Mouse (Mus musculus): ENCODE data around the gene Rab21. TPM values are rescaled to one million over a fixed set of nuclear protein-coding genes. Genes with fewer than 3 reads are reported as not detected.

Rab21 gene
- polyA plus RNA-seq, 1 experiment from 2014 or later, result 4.2 TPM

DNA sequence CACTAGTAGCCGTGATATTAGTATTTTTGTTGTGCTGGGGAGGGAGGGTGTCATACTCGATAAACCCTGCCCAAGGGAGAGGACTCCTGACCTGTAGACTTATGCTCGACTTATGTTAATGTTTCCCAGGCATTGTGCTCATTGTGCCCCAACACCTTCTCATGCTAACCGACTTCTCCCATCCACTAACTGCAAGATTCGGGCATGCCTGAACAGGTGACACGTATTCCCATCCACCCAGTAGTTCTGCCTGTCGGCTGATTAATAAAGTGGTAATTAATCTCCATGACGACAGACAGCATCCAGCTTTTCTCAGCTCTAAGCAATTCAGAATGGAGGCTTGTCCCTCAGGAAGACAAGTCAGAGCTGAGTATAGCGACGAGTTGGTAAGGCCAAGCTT is 33.6 kb upstream of the Rab21 start:
- Histone ChIP-seq H3K36me3 (peaks cover 10% of the 10 kb centered on the region), H3K4me2 (replicated peaks) (no peak overlapping the region), H3K27me3 (no peaks in the 10 kb centered on the region), H3K9ac (no peak overlapping the region), H3K9me3 (no peaks in the 10 kb centered on the region), H3K27ac (no peak overlapping the region), H3K4me1 (no peaks in the 10 kb centered on the region), H3K4me3 (no peak overlapping the region)
- no peak for ATAC-seq (ENCODE audit: low FRiP score, low read depth)
- 76% methylated on average over 10 of the region's 10 CpGs for WGBS

DNA sequence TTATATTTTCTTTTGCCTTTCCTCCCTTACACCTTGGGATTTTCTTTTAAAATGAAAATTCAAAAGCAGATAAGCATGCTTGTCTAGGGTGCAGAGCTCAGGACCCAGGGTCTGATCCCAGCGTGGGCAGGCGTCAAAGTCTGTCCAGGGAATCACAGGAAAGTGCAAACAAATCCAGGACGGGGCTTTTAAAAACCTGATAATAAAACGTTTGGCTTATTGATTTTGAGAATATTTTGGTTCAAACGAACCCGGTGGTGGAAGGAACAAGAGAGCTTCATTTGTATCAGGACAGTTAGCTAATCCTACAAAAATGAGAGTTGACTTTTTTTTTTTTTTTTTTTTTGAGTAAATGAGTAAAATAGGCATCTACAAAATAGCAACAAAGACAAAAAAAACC is 32.7 kb upstream of the Rab21 start:
- ATAC-seq (ENCODE audit: low FRiP score, low read depth), result no peak
- H3K4me3 ChIP-seq, result no peak overlapping the region
- H3K36me3 ChIP-seq, result peaks cover 17% of the 10 kb centered on the region
- no peaks in the 10 kb centered on the region for H3K27me3 ChIP-seq
- no peaks in the 10 kb centered on the region for H3K4me1 ChIP-seq
- WGBS, result 83% methylated on average over 6 of the region's 6 CpGs
- H3K27ac ChIP-seq, result no peak overlapping the region
- H3K4me2 ChIP-seq (replicated peaks), result no peak overlapping the region
- H3K9me3 ChIP-seq, result no peaks in the 10 kb centered on the region
- H3K9ac ChIP-seq, result no peak overlapping the region

DNA sequence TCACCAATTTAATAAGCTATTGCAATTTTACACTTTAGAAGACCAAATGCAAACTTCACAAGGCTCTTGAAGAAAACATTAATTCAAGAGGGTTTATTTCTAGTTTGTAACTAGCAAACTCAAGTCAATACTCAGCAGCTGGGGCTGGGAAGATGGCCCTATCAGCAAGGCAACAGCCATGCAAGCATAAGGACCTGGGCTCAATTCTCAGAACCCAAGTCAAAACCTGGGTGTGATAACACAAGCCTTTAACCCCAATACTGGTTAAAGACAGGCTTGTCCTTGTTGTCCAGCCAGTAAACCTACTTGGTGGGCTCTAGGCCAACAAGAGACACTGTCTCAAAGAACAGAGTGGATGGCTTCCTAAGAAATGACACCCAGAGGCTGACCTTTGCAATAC is 31.1 kb upstream of the Rab21 start:
- no peaks in the 10 kb centered on the region for H3K27me3 ChIP-seq
- H3K4me3 ChIP-seq, result no peak overlapping the region
- H3K9me3 ChIP-seq, result no peaks in the 10 kb centered on the region
- no peak overlapping the region for H3K27ac ChIP-seq
- H3K36me3 ChIP-seq, result peaks cover 29% of the 10 kb centered on the region
- no peak overlapping the region for H3K4me2 ChIP-seq (replicated peaks)
- no peak for ATAC-seq (ENCODE audit: low FRiP score, low read depth)
- H3K9ac ChIP-seq, result no peak overlapping the region
- H3K4me1 ChIP-seq, result no peaks in the 10 kb centered on the region

DNA sequence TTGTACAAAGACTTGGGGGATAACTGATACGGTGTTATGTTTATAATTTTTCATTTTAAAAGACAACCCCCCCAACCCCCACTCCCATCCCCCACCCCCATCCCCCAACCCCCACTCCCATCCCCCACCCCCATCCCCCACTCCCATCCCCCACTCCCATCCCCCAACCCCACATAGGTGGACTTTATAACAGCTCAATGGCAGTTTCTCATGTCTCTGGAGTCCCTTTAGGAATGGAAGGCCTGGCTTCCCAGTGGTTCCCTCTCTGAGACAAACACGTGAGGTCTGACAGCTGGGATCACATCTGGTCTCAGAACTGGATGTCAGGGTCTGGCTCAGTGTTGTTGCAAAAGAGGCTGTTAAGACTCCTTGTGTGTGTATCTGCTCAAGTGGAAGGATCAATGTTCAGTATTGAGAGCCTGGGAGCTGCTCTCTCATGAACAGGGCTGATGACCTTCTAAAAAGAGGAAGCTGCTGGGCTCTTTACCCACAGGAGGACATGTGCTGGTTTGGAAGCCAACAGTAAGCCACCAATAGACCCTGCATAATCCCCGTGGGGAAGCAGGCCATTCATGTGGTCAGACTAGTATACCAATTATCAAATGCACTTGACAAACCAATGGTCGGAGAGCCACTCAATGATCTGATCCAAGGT is 27.5 kb upstream of the Rab21 start:
- 78% methylated on average over 4 of the region's 4 CpGs for WGBS
- H3K9ac ChIP-seq, result no peak overlapping the region
- no peaks in the 10 kb centered on the region for H3K4me1 ChIP-seq
- peaks cover 42% of the 10 kb centered on the region for H3K36me3 ChIP-seq
- no peak overlapping the region for H3K4me3 ChIP-seq
- no peak overlapping the region for H3K4me2 ChIP-seq (replicated peaks)
- H3K27ac ChIP-seq, result no peak overlapping the region
- no peaks in the 10 kb centered on the region for H3K9me3 ChIP-seq
- H3K27me3 ChIP-seq, result no peaks in the 10 kb centered on the region
- ATAC-seq (ENCODE audit: low FRiP score, low read depth), result no peak

DNA sequence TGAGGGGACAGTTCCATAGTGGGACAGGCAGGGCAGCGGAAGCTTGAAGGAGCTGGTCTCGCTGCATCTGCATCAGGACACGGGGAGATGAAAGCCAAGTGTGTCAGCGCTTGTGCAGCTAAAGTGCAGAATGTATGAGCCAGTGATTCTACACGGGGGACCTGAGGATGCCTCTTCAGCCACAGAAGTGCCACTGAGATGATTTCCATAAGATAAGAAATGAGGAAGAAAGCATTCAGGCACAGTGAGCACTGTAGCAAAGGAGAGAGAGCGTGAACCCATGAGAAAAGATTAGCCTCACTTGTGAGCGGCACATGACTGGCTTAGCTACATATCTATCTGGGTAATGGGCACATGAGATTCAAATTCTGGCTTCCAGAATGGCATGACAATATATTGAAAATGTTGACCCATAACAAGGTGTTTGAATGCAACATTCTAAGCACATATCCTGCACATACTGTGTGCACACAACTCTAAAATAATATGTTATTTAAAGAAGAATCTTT is 24.5 kb upstream of the Rab21 start:
- H3K36me3 ChIP-seq, result peaks cover 32% of the 10 kb centered on the region
- no peak overlapping the region for H3K9ac ChIP-seq
- WGBS, result 96% methylated on average over 7 of the region's 7 CpGs
- no peak overlapping the region for H3K27ac ChIP-seq
- H3K27me3 ChIP-seq, result no peaks in the 10 kb centered on the region
- ATAC-seq (ENCODE audit: low FRiP score, low read depth), result no peak
- no peak overlapping the region for H3K4me2 ChIP-seq (replicated peaks)
- H3K4me3 ChIP-seq, result no peak overlapping the region
- no peaks in the 10 kb centered on the region for H3K9me3 ChIP-seq
- no peaks in the 10 kb centered on the region for H3K4me1 ChIP-seq

DNA sequence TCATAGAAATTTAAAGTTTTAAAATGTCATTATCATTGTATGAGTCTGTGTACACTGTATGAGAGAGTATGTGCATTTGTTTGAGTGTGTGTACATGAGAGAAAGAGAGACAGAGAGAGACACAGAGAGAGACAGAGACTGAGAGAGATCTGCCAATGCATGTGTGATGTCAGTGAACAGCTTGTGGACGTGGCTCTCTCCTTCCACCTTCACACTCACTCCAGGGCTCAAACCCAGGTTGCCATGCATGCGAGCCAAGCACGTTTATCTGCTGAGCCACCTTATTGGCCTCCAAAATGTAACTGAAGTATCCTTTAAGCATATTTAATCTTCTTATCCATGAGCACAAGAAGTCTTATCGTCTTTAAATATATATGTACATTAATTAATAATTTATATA is 21.5 kb upstream of the Rab21 start:
- ATAC-seq (ENCODE audit: low FRiP score, low read depth), result no peak
- no peak overlapping the region for H3K27ac ChIP-seq
- H3K4me3 ChIP-seq, result no peak overlapping the region
- H3K4me2 ChIP-seq (replicated peaks), result no peak overlapping the region
- no peaks in the 10 kb centered on the region for H3K9me3 ChIP-seq
- WGBS, result 78% methylated on average over 4 of the region's 4 CpGs
- no peaks in the 10 kb centered on the region for H3K27me3 ChIP-seq
- H3K9ac ChIP-seq, result no peak overlapping the region
- H3K36me3 ChIP-seq, result peaks cover 14% of the 10 kb centered on the region
- H3K4me1 ChIP-seq, result 0 out of 2 replicates have a peak, but pooled peaks cover 3% of the 10 kb centered on the region

DNA sequence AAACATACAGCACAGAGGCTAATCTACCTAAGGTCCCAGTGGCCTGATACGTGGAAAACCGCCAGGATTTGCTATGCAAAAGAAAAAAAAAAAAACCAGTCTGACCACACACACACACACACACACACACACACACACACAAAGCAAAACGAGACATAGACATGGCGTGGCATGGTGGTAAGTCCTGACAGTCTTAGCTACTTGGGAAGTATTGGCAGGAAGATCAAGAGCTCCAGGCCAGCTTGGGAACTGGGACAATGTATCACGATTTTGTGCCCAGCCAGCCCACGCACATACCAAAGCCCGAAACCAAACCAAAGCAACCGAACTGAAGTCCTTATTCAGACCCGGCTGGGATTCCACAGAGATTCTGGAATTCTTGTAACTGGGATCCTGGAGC is 18.1 kb upstream of the Rab21 start:
- H3K9me3 ChIP-seq, result no peaks in the 10 kb centered on the region
- no peak overlapping the region for H3K27ac ChIP-seq
- H3K36me3 ChIP-seq, result no peaks in the 10 kb centered on the region
- ATAC-seq (ENCODE audit: low FRiP score, low read depth), result no peak
- 80% methylated on average over 9 of the region's 9 CpGs for WGBS
- H3K9ac ChIP-seq, result no peak overlapping the region
- H3K4me3 ChIP-seq, result no peak overlapping the region
- no peak overlapping the region for H3K4me2 ChIP-seq (replicated peaks)
- H3K4me1 ChIP-seq, result 0 out of 2 replicates have a peak, but pooled peaks cover 5% of the 10 kb centered on the region
- H3K27me3 ChIP-seq, result no peaks in the 10 kb centered on the region

DNA sequence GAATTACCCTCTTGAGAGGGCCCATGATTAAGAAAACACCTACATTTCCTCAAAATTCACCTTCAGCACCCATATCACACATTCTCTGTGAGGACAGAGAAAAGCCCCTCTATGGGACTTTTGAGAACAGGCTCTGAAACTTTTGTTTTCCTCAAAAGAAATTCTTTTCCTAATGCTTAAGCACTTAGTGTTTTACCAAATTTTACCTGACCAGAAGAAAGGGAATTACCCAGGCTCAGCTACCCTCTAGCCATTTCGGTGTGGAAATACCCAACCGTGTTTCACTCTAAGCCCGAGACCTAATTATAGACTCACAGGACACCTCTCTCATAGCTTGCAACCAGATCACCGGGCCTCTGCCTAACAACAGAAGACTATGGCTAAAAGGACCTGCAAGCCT is 17.6 kb upstream of the Rab21 start:
- H3K9ac ChIP-seq, result no peak overlapping the region
- WGBS, result 81% methylated on average over 4 of the region's 4 CpGs
- H3K9me3 ChIP-seq, result no peaks in the 10 kb centered on the region
- no peak overlapping the region for H3K4me2 ChIP-seq (replicated peaks)
- no peak overlapping the region for H3K4me3 ChIP-seq
- ATAC-seq (ENCODE audit: low FRiP score, low read depth), result no peak
- H3K27ac ChIP-seq, result no peak overlapping the region
- H3K36me3 ChIP-seq, result no peaks in the 10 kb centered on the region
- H3K27me3 ChIP-seq, result no peaks in the 10 kb centered on the region
- 0 out of 2 replicates have a peak, but pooled peaks cover 7% of the 10 kb centered on the region for H3K4me1 ChIP-seq

DNA sequence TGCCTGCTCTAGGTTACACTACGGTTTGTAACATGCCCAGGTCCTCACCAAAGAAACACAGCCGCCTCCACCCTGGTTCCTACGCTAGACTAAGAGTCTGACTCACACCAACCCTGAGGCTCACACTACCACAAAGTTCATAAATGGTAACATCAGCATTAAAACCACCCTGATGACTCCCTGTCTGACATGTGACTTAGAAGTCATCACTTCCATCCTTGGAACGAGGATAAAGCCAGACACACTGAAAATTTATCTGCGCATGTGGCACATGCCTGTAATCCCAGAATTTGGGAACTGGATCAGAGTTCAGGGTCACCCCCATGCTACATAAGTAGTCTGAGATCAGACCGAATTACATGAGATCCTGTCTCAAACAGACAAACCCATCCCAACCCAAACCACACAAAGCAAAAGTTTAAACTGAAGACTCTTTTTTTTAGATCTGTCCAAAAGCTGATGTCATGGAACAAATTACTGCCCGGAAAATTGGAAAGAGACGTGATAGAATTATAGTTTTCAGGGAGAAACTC is 17.1 kb upstream of the Rab21 start:
- Histone ChIP-seq H3K9me3 (no peaks in the 10 kb centered on the region), H3K27ac (no peak overlapping the region)
- WGBS, result 85% methylated on average over 8 of the region's 8 CpGs

DNA sequence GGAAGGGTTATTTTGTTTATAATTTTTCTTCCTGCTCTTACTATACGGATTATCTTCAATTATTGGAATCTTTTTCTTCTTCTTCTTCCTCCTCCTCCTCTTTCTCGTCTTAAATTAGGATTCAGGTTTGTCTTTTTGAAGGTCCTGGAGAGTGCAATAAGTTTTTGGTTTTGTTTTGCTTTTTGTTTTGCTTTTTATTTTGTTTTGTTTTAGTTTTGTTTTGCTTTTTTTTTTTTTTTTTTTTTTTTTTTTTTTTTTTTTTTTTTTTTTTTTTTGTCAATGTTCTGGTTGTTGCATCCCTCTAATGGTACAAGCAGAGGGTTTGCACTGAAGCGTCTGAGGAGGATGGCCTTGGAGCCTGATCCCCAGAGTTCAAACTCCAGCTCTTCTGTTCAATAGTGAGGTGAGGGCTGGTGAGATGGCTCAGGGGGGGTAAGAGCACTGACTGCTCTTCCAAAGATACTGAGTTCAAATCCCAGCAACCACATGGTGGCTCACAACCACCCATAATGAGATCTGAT is 13.7 kb upstream of the Rab21 start:
- WGBS, result 76% methylated on average over 3 of the region's 3 CpGs
- Histone ChIP-seq H3K9ac (no peak overlapping the region), H3K9me3 (no peaks in the 10 kb centered on the region), H3K4me3 (no peak overlapping the region), H3K4me2 (replicated peaks) (no peak overlapping the region), H3K27ac (no peak overlapping the region), H3K27me3 (no peaks in the 10 kb centered on the region), H3K36me3 (no peaks in the 10 kb centered on the region), H3K4me1 (peaks cover 7% of the 10 kb centered on the region; the same call in 1 of the 2 replicates)
- ATAC-seq (ENCODE audit: low FRiP score, low read depth), result no peak

More for the DNA sequence above, 17.1 kb upstream of the Rab21 start:
- ATAC-seq (ENCODE audit: low FRiP score, low read depth), result no peak
- Histone ChIP-seq H3K4me3 (no peak overlapping the region), H3K4me2 (replicated peaks) (no peak overlapping the region), H3K4me1 (0 out of 2 replicates have a peak, but pooled peaks cover 7% of the 10 kb centered on the region), H3K27me3 (no peaks in the 10 kb centered on the region), H3K36me3 (no peaks in the 10 kb centered on the region), H3K9ac (no peak overlapping the region)

DNA sequence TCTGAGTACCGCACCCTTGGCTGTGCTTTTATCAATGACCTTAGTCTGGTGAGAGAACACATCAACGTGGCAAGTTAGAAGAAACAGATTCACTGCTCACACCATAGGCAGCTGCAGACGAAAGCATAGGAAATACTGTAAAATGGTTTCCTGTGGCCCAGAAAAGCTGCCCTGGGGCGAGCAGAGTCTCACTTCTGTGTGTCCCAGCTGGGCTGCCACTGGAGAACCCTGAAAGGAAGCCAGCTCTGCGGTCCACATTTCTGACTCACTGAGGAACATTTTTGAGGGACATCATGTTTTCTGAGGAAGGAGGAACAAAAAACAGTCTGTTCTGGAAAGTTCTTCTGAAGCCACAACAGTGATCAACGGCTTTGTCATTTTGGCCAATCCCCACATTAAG is 13.1 kb upstream of the Rab21 start:
- ATAC-seq (ENCODE audit: low FRiP score, low read depth), result no peak
- Histone ChIP-seq H3K4me2 (replicated peaks) (no peak overlapping the region), H3K36me3 (no peaks in the 10 kb centered on the region), H3K4me1 (peaks cover 7% of the 10 kb centered on the region; the same call in 1 of the 2 replicates), H3K27me3 (no peaks in the 10 kb centered on the region), H3K9ac (no peak overlapping the region), H3K27ac (no peak overlapping the region), H3K9me3 (no peaks in the 10 kb centered on the region), H3K4me3 (no peak overlapping the region)
- 52% methylated on average over 6 of the region's 6 CpGs for WGBS

DNA sequence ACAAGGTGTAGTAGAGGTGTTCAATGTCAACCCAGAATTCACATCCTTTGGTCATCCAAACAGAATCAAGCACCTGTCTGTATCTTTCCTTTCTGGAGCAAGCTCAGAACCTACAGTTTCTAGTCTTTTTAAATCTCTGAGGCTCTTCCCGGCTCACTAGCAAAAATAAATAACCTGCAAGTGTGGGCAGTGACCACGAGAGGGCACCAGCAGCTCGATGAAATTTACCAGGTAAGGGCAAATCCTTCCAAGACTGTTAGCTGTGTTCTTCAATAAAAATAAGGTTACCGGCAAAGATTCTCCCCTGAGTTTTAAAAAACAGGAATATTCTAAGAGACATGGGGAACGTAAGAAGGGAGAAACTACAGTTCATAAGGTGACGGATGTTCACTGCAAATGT is 7.9 kb upstream of the Rab21 start:
- ATAC-seq (ENCODE audit: low FRiP score, low read depth), result peak; percentile 22; the same call in 1 of the 2 replicates
- WGBS, result 10% methylated on average over 6 of the region's 6 CpGs
- Histone ChIP-seq H3K9me3 (no peaks in the 10 kb centered on the region), H3K36me3 (no peaks in the 10 kb centered on the region), H3K4me1 (no peaks in the 10 kb centered on the region; the same call in 1 of the 2 replicates), H3K9ac (no peak overlapping the region), H3K4me3 (no peak overlapping the region), H3K27ac (no peak overlapping the region), H3K27me3 (no peaks in the 10 kb centered on the region), H3K4me2 (replicated peaks) (no peak overlapping the region)

Measured in limb, embryonic 13.5 days (tissue).